Mouse (Mus musculus): ENCODE measurements around the gene Gabpa.

Gabpa gene

DNA sequence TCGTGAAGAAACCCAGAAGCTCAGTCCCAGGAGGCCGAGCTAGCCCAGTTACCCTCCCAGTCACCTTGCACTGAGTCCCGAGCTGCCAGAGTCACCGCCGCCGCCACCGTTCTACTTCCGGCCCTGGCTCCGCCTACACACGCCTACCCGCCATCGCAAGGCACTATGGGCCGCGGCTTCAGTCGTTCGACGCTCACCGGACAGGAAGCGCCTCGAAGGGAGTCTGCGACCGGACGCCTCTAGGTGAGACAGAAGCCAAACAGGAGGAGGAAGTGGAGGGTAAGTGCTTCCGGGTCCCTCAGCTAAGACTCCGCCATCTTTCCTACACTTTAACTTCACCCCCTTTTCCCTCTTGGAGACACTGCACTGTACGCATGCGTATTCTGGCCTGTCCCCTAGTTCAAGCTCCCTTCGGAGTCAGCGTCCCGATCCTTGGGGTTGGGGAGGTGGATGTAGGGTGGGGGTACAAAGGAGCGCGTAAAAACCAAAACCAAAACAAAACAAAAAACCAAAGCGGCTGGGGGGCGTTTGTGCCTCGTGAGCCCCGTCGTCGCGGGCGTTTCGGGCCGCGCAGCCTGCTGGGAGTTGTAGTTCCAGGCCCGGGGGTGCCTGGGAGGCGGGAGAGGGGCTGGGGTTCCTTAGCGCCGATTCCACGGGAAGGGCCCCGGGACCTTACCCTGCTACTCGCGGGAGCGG is at the start of gene Gabpa:
TSS of gene Gabpa (plus strand) at position 181 of the 696 bp plus-strand sequence.
- DNase-seq (ENCODE audit: low read depth, low spot score): peak; percentile 98

DNA sequence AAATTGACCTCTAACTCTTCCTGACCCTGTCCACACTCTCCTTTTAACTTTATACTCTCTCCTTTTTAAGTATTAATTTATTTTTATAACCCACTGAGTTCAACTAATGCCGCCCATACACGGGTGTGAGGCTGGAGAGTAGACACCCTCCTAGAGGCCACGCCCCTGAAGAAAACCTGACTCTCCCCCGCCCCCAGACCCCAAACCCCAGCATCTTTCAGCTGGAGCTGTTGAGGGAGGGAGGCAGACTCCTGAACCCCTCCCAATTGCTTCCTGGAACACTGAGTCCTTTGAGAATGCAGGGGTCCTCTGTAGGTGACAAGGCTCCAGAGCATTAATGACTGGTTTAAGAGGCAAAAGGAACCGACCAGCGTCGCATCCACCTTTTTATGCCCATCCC is 49.8 kb upstream of the Gabpa start:
- no peak for DNase-seq (ENCODE audit: low read depth, low spot score)

DNA sequence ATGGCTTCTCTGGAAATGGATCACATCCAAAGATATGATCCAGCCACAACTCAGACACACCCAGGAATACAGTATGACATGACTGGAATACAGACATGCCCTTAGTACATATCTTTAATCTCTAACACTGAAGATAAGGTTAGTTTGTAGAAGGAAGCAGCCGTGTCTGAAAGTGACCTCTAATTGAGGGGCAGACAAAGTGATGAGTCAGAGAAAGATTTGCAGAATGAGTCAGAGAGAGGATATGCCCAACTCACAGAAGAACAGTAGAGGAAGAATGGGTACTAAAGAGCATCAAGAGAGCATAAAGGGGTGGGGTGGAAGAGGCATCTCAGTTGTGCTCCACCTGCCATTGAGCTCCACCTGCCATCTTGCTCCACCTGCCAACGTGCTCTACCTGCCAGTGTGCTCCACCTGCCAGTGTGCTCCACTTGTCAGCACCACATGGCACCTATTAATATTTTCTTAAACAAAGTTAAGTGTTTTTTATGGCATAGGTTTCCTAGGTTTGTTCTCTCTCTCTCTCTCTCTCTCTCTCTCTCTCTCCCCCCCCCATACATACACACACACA is 44.0 kb upstream of the Gabpa start:
- DNase-seq (ENCODE audit: low read depth, low spot score): no peak

DNA sequence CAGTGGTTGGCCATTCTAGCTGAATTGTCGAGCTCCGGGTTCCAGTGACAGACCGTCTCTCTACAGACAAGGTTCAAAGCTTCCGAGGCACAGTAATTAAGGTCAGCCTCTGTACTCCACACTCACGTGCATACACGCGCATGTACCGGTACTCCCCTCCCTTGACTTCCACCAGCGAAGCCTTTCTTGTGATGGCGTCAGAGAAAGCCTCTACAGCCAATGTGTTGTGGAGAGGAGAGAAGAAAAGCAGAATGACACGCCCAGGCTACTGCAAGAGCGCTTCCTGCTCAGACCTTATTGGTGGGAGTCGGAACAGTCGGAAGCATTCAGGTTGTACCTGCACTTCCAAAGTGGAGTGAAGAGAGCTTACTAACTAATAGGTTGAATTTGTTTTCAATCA is 41.3 kb upstream of the Gabpa start:
- no peak for DNase-seq (ENCODE audit: low read depth, low spot score)

DNA sequence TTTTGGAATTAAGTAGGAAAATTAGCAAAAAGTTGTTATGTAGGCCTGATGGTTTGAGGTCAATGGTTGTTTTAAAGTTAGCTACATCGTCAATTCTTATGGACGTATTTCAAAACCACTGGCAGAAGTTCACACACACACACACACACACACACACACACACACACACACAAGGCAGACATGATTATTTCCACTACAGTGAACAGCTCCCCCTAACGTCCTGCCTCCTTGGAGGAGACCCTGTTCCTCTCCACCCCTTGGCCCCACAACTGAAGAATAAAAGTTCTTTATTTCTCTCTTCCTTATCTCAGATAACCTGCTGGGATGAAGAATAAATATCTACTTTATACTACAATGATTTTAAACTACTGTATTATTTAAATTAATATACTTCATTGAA is 39.4 kb upstream of the Gabpa start:
- no peak for DNase-seq (ENCODE audit: low read depth, low spot score)

DNA sequence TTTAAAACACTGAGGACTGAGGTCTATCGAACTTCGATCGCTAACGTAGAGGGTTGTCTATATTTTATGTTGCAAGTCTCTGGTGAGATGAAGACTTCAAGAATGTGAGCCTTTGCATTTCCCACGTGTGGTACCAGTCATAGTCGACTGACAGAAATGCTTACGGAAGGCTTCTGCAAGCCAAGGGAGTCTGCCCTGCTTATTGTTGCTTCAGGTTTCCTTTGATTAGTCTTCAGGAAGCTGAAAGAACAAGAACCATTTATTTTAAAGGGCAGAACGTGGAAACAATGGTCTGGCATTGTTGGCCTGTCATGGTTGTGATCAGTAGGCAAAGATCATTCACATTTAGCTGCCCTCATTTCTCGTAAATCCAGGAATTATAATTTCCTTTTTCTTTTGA is 38.0 kb upstream of the Gabpa start:
- no peak for DNase-seq (ENCODE audit: low read depth, low spot score)

DNA sequence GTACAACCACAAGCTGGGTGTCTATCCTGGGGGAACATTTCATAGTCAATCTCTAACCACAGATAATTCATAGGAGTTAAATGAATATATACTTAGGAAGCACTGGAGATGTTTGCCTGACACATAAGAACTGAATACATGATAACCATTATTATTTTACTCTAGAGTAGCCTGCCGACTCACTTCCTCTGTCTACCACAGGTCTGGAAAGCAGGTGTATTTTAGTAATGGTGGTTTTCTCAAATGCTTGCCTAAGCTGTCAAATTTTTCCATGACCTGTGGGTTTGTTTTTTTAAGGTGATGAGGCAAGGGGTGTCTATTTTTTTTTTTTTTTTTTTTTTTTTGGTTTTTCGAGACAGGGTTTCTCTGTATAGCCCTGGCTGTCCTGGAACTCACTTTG is 34.7 kb upstream of the Gabpa start:
- peak; percentile 20 for DNase-seq (ENCODE audit: low read depth, low spot score)

DNA sequence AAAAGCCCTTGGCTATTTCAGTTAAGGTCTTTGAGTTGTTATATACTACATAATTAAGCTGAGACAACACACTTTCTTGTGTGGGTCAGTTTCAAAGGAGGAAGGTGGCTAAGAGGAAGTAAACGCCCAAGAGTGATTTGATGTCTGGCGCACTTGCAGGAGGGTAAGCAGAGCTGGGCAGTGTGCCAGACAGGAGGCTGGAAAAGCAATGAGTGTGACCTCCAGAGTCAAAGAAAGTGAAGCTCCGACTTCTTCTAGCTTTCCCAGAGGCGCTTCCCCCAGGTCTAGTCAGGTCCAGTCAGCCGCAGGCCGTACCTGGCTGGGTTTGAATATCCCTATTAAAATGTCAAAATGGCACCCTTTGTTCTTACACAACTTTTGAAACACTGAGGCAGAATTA is 32.5 kb upstream of the Gabpa start:
- DNase-seq (ENCODE audit: low read depth, low spot score): no peak

DNA sequence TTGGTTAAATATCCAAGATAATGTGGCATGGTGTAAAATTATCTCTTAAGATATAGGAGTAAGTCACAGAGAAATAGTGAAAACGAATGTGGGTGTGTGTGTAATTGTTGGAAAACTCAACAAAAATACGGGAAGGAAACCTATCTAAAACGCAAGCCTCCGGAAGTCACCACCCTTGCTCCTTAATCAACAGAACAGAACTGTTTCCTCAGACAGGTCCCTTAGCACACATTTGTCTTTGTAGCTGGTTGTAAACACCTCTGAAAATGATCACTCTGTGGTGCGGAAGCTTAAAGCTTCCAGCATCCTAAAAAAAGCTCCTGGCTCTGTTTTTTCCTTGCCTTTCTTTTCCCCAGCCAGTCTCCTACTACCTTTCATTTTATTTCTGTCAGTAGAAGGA is 29.9 kb upstream of the Gabpa start:
- no peak for DNase-seq (ENCODE audit: low read depth, low spot score)

DNA sequence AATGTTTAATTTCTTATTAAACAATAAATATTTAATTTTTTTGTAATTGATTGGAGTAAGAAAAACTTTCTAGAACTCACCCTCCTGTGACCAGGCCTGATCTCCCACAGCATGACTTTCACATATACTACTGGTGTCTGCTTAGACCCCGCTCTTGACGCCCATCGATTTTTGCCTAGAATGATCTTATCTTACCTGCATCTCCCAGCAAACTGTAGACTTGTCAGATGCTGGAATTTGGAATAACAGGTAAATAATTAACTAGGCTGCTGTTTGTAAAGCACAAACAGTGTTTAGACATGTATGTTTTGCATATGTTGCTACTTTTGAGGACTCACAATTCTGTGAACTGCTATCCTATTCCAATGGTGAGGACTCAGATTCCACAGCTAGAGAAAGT is 28.6 kb upstream of the Gabpa start:
- DNase-seq (ENCODE audit: low read depth, low spot score): no peak

DNA sequence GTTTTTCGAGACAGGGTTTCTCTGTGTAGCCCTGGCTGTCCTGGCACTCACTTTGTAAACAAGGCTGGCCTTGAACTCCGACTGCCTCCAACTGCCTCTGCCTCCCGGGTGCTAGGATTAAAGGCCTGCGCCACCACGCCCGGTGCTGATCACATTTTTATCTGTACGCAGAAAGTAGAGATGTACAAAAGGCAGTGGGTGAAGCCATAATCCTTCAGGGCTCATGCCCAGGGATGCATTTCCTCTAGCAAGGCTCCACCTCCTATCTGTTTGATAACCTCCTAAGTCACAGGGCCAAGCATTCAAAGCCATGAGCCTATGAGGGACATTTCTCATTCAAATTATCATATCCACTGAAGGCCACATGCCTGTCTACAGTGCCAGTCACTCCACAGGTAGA is 26.9 kb upstream of the Gabpa start:
- DNase-seq (ENCODE audit: low read depth, low spot score): no peak

DNA sequence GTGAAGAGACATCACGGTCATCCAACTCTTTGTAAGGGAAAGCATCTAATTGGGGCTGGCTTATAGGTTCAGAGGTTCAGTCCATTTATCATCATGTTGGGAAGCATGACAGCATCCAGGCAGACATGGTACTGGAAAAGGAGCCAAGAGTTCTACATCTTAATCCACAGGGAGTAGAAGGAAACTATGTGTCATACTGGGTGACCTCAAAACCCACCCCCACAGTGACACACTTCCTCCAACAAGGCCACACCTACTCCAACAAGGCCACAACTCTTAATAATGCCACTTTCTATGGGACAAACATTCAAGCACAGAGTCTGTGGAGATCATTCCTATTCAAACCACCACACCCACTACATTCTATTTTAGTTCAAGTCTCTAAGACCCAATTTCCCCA is 24.5 kb upstream of the Gabpa start:
- DNase-seq (ENCODE audit: low read depth, low spot score): no peak

DNA sequence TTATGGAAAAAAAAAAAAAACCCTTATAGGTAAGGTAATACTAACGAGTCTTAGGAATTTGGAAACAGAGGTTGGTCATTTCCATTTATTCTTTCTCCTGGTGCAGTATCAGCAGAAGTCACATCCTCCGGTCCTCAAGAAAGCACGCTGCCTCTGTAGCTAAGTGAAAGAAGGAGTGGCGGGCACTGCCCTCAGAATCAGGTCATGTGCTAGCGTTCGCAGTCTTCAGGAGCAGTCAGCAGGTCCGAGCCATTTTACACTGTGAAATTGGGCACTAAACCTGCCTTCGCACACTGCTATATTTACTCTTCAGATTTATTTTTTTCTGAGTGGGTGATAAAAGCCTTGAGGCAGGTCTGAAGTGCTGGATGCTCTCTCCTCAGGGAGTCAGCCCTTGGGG is 20.9 kb upstream of the Gabpa start:
- no peak for DNase-seq (ENCODE audit: low read depth, low spot score)

DNA sequence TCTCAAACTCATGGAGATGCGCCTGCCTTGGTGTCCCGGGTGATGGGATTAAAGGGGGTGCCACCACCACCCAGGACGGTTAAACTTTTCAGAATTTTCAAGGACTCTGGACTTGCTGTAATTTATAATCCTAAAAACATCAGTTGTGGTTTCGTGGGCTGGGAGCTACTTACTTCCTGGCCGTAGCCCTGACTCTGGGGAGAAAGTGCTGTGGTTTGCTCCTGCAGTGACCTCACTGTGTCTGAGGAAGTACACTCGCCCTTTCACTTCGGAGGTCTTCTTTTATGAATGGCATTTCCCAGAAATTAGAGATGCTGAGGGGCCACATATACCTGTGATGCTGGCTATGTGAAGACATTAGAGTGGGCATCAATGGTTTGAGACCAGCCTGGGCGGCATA is 20.2 kb upstream of the Gabpa start:
- DNase-seq (ENCODE audit: low read depth, low spot score): no peak

DNA sequence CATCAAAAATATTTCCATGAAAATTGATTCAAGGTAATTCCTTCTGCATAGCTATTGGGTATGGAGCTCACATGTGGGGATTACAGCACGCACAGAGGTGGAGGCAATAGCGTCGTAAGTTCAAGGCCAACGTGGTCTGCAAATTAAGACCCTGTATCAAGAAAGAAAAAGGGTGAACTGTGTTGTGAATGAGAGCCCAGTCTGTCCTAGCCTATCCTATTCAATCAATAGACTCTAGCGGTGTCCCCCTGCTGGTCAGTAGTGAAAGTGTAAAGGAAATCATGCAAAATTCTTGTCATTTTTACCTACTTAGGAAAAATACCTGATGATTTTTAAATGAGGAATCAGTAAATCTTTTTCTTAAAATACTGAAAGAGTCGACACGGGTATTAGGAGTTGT is 17.3 kb upstream of the Gabpa start:
- peak; percentile 32 for DNase-seq (ENCODE audit: low read depth, low spot score)

DNA sequence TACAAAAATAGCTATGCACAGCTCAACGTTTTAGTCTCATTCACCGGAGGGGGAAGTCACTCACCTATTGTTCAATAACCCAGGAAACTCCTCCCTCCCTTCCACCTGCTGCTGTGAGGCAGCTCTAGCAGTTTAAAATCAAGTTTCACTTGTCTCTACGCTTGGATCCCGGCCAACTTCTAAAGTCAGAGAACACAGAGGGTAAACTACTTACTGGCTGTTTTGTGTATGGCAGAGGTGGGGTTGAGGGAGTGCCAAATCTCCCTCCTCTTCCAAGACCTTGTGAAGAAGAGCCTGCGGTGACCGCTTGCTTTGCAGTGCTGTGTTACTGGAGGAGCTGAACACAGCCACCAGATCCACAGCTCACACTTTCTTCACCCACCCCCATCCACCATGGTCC is 9.7 kb upstream of the Gabpa start:
- peak; percentile 56 for DNase-seq (ENCODE audit: low read depth, low spot score)

DNA sequence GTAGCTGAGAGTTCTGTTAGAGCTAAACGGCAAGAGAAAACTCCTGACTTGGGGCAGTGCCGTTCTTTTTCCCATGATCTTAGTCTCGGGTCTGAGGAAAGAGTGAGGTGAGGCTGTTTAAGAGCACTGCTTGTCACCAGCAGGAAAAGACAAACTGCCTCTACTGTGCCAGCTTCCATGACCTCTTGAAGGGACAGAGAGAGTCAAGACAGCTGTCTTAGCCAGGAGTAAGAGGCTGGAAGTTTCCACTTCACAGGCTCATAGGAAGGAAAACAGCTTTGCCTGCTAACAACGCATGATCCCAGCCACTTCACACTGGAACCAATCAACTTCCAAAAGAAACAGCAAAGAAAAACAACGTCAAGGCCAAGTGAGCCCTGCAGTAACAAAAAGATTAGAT is 3.0 kb upstream of the Gabpa start:
- DNase-seq (ENCODE audit: low read depth, low spot score): no peak

DNA sequence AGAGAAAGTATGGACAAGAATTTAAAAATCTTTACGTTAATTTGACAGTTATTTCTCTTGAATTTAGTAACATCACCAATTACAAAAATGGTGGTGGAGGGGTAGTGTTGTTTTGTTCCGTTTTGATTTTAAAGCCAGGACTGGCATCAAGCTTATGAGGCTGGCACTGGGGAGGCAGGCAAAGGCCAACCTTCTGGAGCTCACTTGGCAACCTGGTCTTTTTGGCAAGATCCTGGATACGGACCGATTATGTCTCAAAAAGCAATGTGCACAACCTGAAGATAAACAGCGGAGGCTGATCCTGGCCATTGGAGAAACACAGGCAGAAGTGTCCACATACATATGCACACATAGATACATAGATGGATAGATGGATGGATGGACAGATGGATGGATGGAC is 2.0 kb upstream of the Gabpa start:
- DNase-seq (ENCODE audit: low read depth, low spot score): no peak

DNA sequence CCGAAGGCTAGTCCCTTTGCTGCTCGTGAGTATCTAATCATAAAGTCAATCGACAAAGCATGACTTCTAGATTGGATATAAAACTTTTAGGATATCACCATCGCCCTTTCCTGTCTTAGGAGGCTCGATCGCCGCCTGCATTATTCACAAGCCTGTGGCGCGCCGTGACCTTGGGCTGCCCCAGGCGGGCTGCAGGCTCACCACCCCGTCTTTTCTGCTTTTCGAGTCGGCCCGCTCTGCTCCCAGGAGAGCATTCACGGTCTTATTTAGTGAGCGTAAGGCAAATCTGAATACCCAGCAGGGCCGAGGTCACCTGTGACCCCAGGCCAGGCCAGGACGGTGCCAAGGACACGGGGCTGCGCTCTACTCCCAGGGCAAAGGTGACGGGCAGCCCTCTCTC is 381 bp upstream of the Gabpa start:
- no peak for DNase-seq (ENCODE audit: low read depth, low spot score)

DNA sequence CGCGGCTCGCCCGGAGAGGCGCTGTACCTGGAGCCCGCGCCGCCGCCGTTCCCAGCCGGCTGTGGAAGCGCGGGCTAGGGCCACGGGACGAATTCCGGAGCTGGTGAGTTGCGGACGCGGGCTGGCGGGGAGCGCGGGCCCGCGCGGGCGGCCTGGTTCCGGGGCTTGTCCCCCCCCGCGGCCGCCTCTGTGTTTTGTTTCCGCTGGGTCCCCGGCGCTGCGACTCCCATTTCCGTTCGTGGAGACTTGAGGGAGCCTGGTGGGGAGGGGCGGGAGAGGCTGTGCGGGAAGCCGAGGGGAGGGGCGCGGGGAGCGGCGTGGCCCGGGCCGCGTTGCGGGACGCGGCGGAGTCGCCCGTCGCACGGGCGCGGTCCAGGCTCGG is 707 bp downstream of the Gabpa start, which contains the start of gene Atp5j:
TSS of gene Atp5j (minus strand) at position 185 of the 382 bp plus-strand sequence.
- no peak for DNase-seq (ENCODE audit: low read depth, low spot score)

DNA sequence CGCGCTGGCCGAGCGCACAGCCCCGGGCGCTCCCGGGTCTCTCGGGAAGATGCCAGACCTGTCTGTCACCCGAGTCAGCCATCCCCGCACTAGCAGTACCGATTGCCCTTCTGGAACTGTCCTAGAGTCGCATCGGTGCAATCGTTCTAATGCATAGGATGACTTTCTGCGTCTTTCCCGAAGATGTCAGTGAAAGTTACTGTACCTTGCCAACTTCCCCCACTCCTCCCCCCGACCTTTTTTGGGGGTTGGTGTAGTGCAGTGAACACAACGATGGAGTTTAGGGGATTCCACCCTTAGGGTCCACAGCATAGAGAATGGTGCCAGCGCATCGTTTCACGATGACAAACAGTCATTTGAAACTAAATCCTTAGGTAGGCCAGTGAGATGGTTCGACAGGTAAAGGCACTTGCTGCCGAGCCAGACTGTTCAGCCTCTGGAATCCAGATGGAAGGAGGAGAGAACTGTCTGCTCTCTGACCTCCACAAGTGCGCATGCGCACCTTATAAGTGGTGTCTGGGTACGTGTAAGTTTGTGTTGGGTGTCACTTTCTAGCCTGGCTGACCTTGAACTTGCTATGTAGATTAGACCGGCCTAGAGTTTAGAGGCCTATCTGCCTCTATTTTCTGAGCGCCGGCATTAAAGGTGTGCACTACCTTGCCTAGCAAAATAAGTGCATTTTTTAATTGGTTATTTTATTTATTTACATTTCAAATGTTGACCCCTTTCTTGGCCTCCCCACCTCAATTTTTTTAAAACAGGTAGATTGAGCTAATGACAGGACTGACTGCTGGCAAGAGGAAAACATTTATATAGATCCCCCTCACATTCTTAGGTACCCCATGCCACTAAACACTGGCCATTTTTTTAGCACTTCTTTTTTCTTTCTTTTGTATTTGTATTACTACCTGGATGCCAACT is 1.4 kb downstream of the Gabpa start:
- peak; percentile 67 for DNase-seq (ENCODE audit: low read depth, low spot score)

DNA sequence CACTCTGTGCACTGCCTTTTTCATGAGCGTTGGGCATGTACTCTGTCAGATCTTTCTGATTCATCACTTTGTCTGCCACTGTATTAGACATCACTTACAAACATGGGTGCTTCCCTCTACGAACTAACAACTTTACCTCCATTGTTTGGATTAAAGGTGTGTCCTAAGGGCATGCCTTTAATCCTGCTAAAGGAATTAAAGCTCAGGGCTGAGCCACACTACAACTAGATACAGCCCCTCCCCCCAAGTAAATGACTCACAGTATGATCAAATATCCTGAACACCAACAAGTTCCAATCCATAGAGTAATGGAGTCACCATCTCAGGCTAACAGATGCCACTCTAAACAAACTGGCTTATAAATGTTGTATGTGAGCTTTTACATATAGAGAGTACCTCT is 3.9 kb downstream of the Gabpa start:
- DNase-seq (ENCODE audit: low read depth, low spot score): no peak

DNA sequence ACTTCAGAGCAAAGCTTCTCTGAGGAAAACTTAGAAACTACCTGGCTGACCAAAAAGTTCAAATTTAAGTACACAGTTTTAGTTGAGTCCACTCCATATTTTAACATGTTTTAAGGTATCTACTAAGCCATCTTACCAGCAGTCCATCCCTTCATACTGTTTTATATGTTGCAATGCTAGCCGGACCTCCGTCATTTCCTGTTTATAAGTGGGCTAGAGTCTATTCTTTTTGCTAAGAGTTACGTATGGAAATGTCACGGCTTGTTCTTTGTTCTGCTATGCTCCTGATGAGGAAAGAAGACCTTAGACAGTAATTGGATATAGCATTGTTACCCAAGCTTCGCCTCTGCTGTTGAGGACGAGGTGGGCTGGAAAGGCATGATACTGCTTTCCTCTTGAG is 18.8 kb downstream of the Gabpa start:
- no peak for DNase-seq (ENCODE audit: low read depth, low spot score)

Data from CD4-positive helper T cell, adult 2 months (primary cell).